Mouse (Mus musculus): ENCODE data around the gene Telo2. TPM values are rescaled to one million over a fixed set of nuclear protein-coding genes. Genes with fewer than 3 reads are reported as not detected.

Gene Telo2
- total and polyA plus RNA-seq, 3 experiments: 6.0 to 44.0 (median 22.3) TPM

DNA sequence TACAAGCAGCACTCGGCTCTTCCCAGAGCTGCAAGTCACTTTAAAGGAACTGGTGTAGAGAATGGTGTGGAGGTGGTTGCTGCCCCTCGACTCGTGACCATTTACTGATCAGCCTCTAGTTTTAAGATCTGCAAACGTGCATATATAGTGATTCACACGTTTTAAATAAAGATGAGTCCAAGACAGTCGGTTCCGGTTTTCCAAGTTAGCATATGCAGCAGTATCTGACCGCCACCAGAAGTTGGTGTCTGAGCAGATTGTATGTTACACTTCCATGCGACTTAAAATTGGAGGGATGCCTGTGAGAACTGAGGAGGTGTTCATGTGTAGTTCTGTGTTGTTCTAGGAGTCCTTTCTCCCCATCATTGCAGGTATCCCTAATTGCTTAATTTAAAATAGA, 62.5 kb downstream of the Telo2 start:
- Histone ChIP-seq H3K27me3 (ENCODE audit: insufficient read depth, low read length) (no peaks in the 10 kb centered on the region), H3K4me1 (ENCODE audit: insufficient read depth, low read depth, low read length) (no peaks in the 10 kb centered on the region), H3K4me3 (ENCODE audit: low read depth, low read length) (no peak overlapping the region), H3K36me3 (replicated peaks) (peaks cover 79% of the 10 kb centered on the region), H3K9me3 (replicated peaks) (no peaks in the 10 kb centered on the region)
- ATAC-seq (ENCODE audit: extremely low read depth, insufficient number of reproducible peaks, low FRiP score, poor library complexity, severe bottlenecking) (no peak), DNase-seq (ENCODE audit: low spot score) (no peak)
- no peak for TF ChIP-seq POLR2AphosphoS5 (IDR thresholded peaks at IDR 0.05; ENCODE audit: insufficient replicate concordance, low read depth, low read length)
- no peak for TF ChIP-seq CTCF (IDR thresholded peaks at IDR 0.05; ENCODE audit: low read depth, low read length)
- no peak for TF ChIP-seq GATA2 (IDR thresholded peaks at IDR 0.05; ENCODE audit: borderline replicate concordance, low read depth, low read length)
- TF ChIP-seq GATA1 (IDR thresholded peaks at IDR 0.05; ENCODE audit: borderline replicate concordance, low read length): no peak
- no peak for TF ChIP-seq TAL1 (conservative IDR thresholded peaks at IDR 0.05; ENCODE audit: low read depth, low read length)

Other genes starting within 250 kb of the Telo2 start
Only the 20 nearest of the 25 such genes appear.
- 28.8 and 30.8 TPM in 2 replicates for gene Mrps34, start 220.9 kb downstream of the Telo2 start, total RNA-seq (2014; fragmentation: Nextera tagmentation)
- gene Mrps34, start 220.9 kb downstream of the Telo2 start, total RNA-seq (2017): 15.6 and 21.1 TPM in 2 replicates
- gene Mrps34, start 220.9 kb downstream of the Telo2 start, polyA plus RNA-seq (2012): 81.7 and 82.8 TPM in 2 replicates
- 5.6 and 9.5 TPM in 2 replicates for gene Nme3, start 219.5 kb downstream of the Telo2 start, total RNA-seq (2014; fragmentation: Nextera tagmentation)
- 29.0 and 32.5 TPM in 2 replicates for gene Nme3, start 219.5 kb downstream of the Telo2 start, total RNA-seq (2017)
- 20.2 and 26.8 TPM in 2 replicates for gene Nme3, start 219.5 kb downstream of the Telo2 start, polyA plus RNA-seq (2012)
- 61.3 and 122 TPM in 2 replicates for gene Mapk8ip3, start 179.0 kb downstream of the Telo2 start, total RNA-seq (2014; fragmentation: Nextera tagmentation)
- 35.4 and 39.7 TPM in 2 replicates for gene Mapk8ip3, start 179.0 kb downstream of the Telo2 start, total RNA-seq (2017)
- 24.7 and 32.4 TPM in 2 replicates for gene Mapk8ip3, start 179.0 kb downstream of the Telo2 start, polyA plus RNA-seq (2012)
- gene Jpt2, start 155.3 kb downstream of the Telo2 start, total RNA-seq (2014; fragmentation: Nextera tagmentation): 79.9 and 83.5 TPM in 2 replicates
- 71.2 and 72.3 TPM in 2 replicates for gene Jpt2, start 155.3 kb downstream of the Telo2 start, total RNA-seq (2017)
- 25.9 and 28.8 TPM in 2 replicates for gene Jpt2, start 155.3 kb downstream of the Telo2 start, polyA plus RNA-seq (2012)
- gene Cramp1l, start 100.2 kb downstream of the Telo2 start, total RNA-seq (2014; fragmentation: Nextera tagmentation): 37.7 and 39.5 TPM in 2 replicates
- gene Cramp1l, start 100.2 kb downstream of the Telo2 start, total RNA-seq (2017): 8.6 and 8.9 TPM in 2 replicates
- 14.0 and 14.9 TPM in 2 replicates for gene Cramp1l, start 100.2 kb downstream of the Telo2 start, polyA plus RNA-seq (2012)
- 17.7 and 37.9 TPM in 2 replicates for gene Ift140, start 99.9 kb downstream of the Telo2 start, total RNA-seq (2014; fragmentation: Nextera tagmentation)
- 13.5 and 17.9 TPM in 2 replicates for gene Ift140, start 99.9 kb downstream of the Telo2 start, total RNA-seq (2017)
- gene Ift140, start 99.9 kb downstream of the Telo2 start, polyA plus RNA-seq (2012): 9.6 and 9.9 TPM in 2 replicates
- not detected in 2 replicates for gene Tmem204, start 32.4 kb downstream of the Telo2 start, total RNA-seq (2014; fragmentation: Nextera tagmentation)
- gene Tmem204, start 32.4 kb downstream of the Telo2 start, total RNA-seq (2017): 0.11 and 0.17 TPM in 2 replicates
- not detected in 2 replicates for gene Tmem204, start 32.4 kb downstream of the Telo2 start, polyA plus RNA-seq (2012)
- gene Ptx4, start 4.8 kb upstream of the Telo2 start, total RNA-seq (2014; fragmentation: Nextera tagmentation): not detected in 2 replicates
- 0.33 TPM in 1 of 2 replicates, not detected in the other for gene Ptx4, start 4.8 kb upstream of the Telo2 start, total RNA-seq (2017)
- not detected in 2 replicates for gene Ptx4, start 4.8 kb upstream of the Telo2 start, polyA plus RNA-seq (2012)
- 10.8 and 12.7 TPM in 2 replicates for gene Clcn7, start 17.4 kb upstream of the Telo2 start, total RNA-seq (2014; fragmentation: Nextera tagmentation)
- gene Clcn7, start 17.4 kb upstream of the Telo2 start, total RNA-seq (2017): 15.7 and 17.8 TPM in 2 replicates
- gene Clcn7, start 17.4 kb upstream of the Telo2 start, polyA plus RNA-seq (2012): 14.7 and 16.1 TPM in 2 replicates
- not detected in 2 replicates for gene Ccdc154, start 46.5 kb upstream of the Telo2 start, total RNA-seq (2014; fragmentation: Nextera tagmentation)
- gene Ccdc154, start 46.5 kb upstream of the Telo2 start, total RNA-seq (2017): 0.05 and 0.12 TPM in 2 replicates
- not detected in 2 replicates for gene Ccdc154, start 46.5 kb upstream of the Telo2 start, polyA plus RNA-seq (2012)
- not detected in 2 replicates for gene Gm38655, start 59.5 kb upstream of the Telo2 start, total RNA-seq (2014; fragmentation: Nextera tagmentation)
- gene Gm38655, start 59.5 kb upstream of the Telo2 start, total RNA-seq (2017): 0.52 TPM in 1 of 2 replicates, not detected in the other
- gene Gm38655, start 59.5 kb upstream of the Telo2 start, polyA plus RNA-seq (2012): 0.05 TPM in 1 of 2 replicates, not detected in the other
- 10.5 and 15.7 TPM in 2 replicates for gene BC003965, start 68.6 kb upstream of the Telo2 start, total RNA-seq (2014; fragmentation: Nextera tagmentation)
- 12.1 and 13.9 TPM in 2 replicates for gene BC003965, start 68.6 kb upstream of the Telo2 start, total RNA-seq (2017)
- gene BC003965, start 68.6 kb upstream of the Telo2 start, polyA plus RNA-seq (2012): 36.9 and 44.1 TPM in 2 replicates
- 14.1 and 15.0 TPM in 2 replicates for gene Unkl, start 72.4 kb upstream of the Telo2 start, total RNA-seq (2014; fragmentation: Nextera tagmentation)
- 8.5 and 10.1 TPM in 2 replicates for gene Unkl, start 72.4 kb upstream of the Telo2 start, total RNA-seq (2017)
- gene Unkl, start 72.4 kb upstream of the Telo2 start, polyA plus RNA-seq (2012): 59.4 and 65.9 TPM in 2 replicates
- gene Gnptg, start 124.2 kb upstream of the Telo2 start, total RNA-seq (2014; fragmentation: Nextera tagmentation): 9.7 and 10.0 TPM in 2 replicates
- gene Gnptg, start 124.2 kb upstream of the Telo2 start, total RNA-seq (2017): 22.2 and 31.1 TPM in 2 replicates
- gene Gnptg, start 124.2 kb upstream of the Telo2 start, polyA plus RNA-seq (2012): 5.4 and 11.6 TPM in 2 replicates
- gene Tsr3, start 124.2 kb upstream of the Telo2 start, total RNA-seq (2014; fragmentation: Nextera tagmentation): 15.2 and 17.6 TPM in 2 replicates
- gene Tsr3, start 124.2 kb upstream of the Telo2 start, total RNA-seq (2017): 34.4 and 41.0 TPM in 2 replicates
- 22.4 and 24.2 TPM in 2 replicates for gene Tsr3, start 124.2 kb upstream of the Telo2 start, polyA plus RNA-seq (2012)
- gene Baiap3, start 140.4 kb upstream of the Telo2 start, total RNA-seq (2014; fragmentation: Nextera tagmentation): not detected in 2 replicates
- 0.17 and 0.33 TPM in 2 replicates for gene Baiap3, start 140.4 kb upstream of the Telo2 start, total RNA-seq (2017)
- 0.06 TPM in 1 of 2 replicates, not detected in the other for gene Baiap3, start 140.4 kb upstream of the Telo2 start, polyA plus RNA-seq (2012)
- gene Ube2i, start 158.7 kb upstream of the Telo2 start, total RNA-seq (2014; fragmentation: Nextera tagmentation): 516 and 535 TPM in 2 replicates
- gene Ube2i, start 158.7 kb upstream of the Telo2 start, total RNA-seq (2017): 421 and 442 TPM in 2 replicates
- 422 and 440 TPM in 2 replicates for gene Ube2i, start 158.7 kb upstream of the Telo2 start, polyA plus RNA-seq (2012)
- not detected in 2 replicates for gene Prss34, start 182.4 kb upstream of the Telo2 start, total RNA-seq (2014; fragmentation: Nextera tagmentation)
- gene Prss34, start 182.4 kb upstream of the Telo2 start, total RNA-seq (2017): not detected in 2 replicates
- gene Prss34, start 182.4 kb upstream of the Telo2 start, polyA plus RNA-seq (2012): 0.06 TPM in 1 of 2 replicates, not detected in the other
- not detected in 2 replicates for gene Prss28, start 192.7 kb upstream of the Telo2 start, total RNA-seq (2014; fragmentation: Nextera tagmentation)
- gene Prss28, start 192.7 kb upstream of the Telo2 start, total RNA-seq (2017): 0.11 TPM in 1 of 2 replicates, not detected in the other
- not detected in 2 replicates for gene Prss28, start 192.7 kb upstream of the Telo2 start, polyA plus RNA-seq (2012)
- not detected in 2 replicates for gene Prss29, start 202.7 kb upstream of the Telo2 start, total RNA-seq (2014; fragmentation: Nextera tagmentation)
- gene Prss29, start 202.7 kb upstream of the Telo2 start, total RNA-seq (2017): not detected in 2 replicates
- not detected in 2 replicates for gene Prss29, start 202.7 kb upstream of the Telo2 start, polyA plus RNA-seq (2012)